Mouse (Mus musculus) spleen, adult 2 months (tissue): ENCODE measurements around the gene Oosp1. TPM values are rescaled to one million over a fixed set of nuclear protein-coding genes. Genes with fewer than 3 reads are reported as not detected.

Experiments
- DNase-seq, 2 experiments: peaks; one replicate each; pipeline versions ENCODE4 v3.0.0 to v3.0.0-alpha.2; 2012 to 2021; ENCODE audit warnings: low spot score in 2 of 2, low read depth in 1 of 2
- H3K27ac ChIP-seq: fragments of 200-500 bp; 2 replicates; pipeline ENCODE4 v1.5.1; 2012; ENCODE audit warnings: low read length, inconsistent platforms; ENCODE audit not compliant: insufficient read depth
- H3K27me3 ChIP-seq: fragments of 200-500 bp; 2 replicates; pipeline ENCODE4 v1.6.1; 2012; ENCODE audit warnings: mild to moderate bottlenecking, moderate library complexity, low read length, inconsistent platforms; ENCODE audit not compliant: control insufficient read depth, insufficient read depth
- H3K36me3 ChIP-seq: fragments of 200-500 bp; 2 replicates; pipeline ENCODE4 v1.6.1; 2012; ENCODE audit warnings: mild to moderate bottlenecking, low read length, inconsistent platforms; ENCODE audit not compliant: control insufficient read depth, insufficient read depth
- H3K4me1 ChIP-seq: fragments of 200-500 bp; 2 replicates; pipeline ENCODE4 v1.6.1; 2011; ENCODE audit warnings: inconsistent platforms; ENCODE audit not compliant: control insufficient read depth, insufficient read depth, insufficient read length
- H3K4me3 ChIP-seq: fragments of 200-500 bp; 2 replicates; pipeline ENCODE4 v1.5.1; 2011; ENCODE audit warnings: mild to moderate bottlenecking, inconsistent platforms; ENCODE audit not compliant: insufficient read depth, insufficient read length; ENCODE audit errors: extremely low read depth
- CTCF ChIP-seq: fragments of 200-500 bp; IDR thresholded peaks from 2 replicates; pipeline ENCODE4 v1.5.1; 2011; ENCODE audit warnings: mild to moderate bottlenecking, inconsistent platforms; ENCODE audit not compliant: insufficient read depth, insufficient read length, insufficient replicate concordance; ENCODE audit errors: extremely low read depth
- POLR2A ChIP-seq: fragments of 200-500 bp; IDR thresholded peaks from 2 replicates; pipeline ENCODE4 v1.6.1; 2011; ENCODE audit warnings: low read depth, low read length, inconsistent platforms
- WGBS: fragments of 180-500 bp; shearing (Covaris S2); methylation state at CpG from one replicate; pipeline ENCODE4 v1.1.7; 2018; 5-methylcytosine and 5-hydroxymethylcytosine counted together
- polyA plus RNA-seq: library from polyadenylated mRNA; depleted of rRNA; stranded (reverse); fragments of >200 nt; gene quantifications from 2 replicates; pipeline ENCODE4 v1.2.3, GENCODE M21; 2012; rRNA removed

Oosp1 gene
- 2.2 and 2.5 TPM in 2 replicates for polyA plus RNA-seq

- WGBS, result 11% methylated on average over 5 of the region's 5 CpGs
- Histone ChIP-seq H3K36me3 (no peaks in the 10 kb centered on the region), H3K4me3 (no peak within 1 kb of the TSS), H3K27me3 (no peaks in the 10 kb centered on the region), H3K27ac (no peak within 1 kb of the TSS; the same call in 1 of the 2 replicates), H3K4me1 (no peaks in the 10 kb centered on the region)
- DNase-seq, result peak in 1 of 2 experiments; percentile 27
- TF ChIP-seq POLR2A, result no peak
- TF ChIP-seq CTCF, result no peak
Measured at GRCm38 (mm10) chr19:11690839-11691238, at the start of gene Oosp1. Gene Oosp1 (minus strand): TSS chr19:11691150.

DNA sequence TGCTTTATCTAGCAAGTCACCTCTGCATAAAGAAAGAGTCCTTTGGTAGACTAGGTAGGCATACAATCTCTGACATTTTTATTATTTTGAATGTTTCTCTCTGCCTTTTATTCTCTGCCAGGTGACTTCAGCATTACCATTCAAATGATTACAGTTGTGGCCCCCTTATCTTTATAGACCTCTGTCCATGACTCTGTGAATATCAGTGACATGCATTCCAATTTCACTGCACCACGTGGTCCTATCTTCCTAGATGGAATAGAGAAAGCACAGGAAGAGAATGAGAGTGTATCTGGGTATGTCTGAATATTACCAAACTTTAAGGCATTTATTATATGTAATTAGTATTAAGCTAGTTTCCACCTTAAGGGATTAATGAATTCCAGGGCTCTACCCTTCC lies 45.5 kb upstream of the Oosp1 start:
- no peaks in the 10 kb centered on the region for H3K4me1 ChIP-seq
- no peak overlapping the region for H3K27ac ChIP-seq
- H3K27me3 ChIP-seq, result no peaks in the 10 kb centered on the region
- H3K36me3 ChIP-seq, result no peaks in the 10 kb centered on the region
- H3K4me3 ChIP-seq, result no peak overlapping the region; the same call in 1 of the 2 replicates
- 67% methylated on average over 1 of the region's 1 CpGs for WGBS
- TF ChIP-seq POLR2A, result no peak
- TF ChIP-seq CTCF, result no peak
- DNase-seq, result no peak

- Histone ChIP-seq H3K4me3 (no peak overlapping the region), H3K4me1 (no peaks in the 10 kb centered on the region), H3K36me3 (no peaks in the 10 kb centered on the region), H3K27me3 (no peaks in the 10 kb centered on the region), H3K27ac (no peak overlapping the region)
- WGBS, result 73% methylated on average over 1 of the region's 1 CpGs
- TF ChIP-seq CTCF (no peak), POLR2A (no peak)
- no peak for DNase-seq
Measured at GRCm38 (mm10) chr19:11730278-11730677, 39.3 kb upstream of the Oosp1 start.

- Histone ChIP-seq H3K27me3 (no peaks in the 10 kb centered on the region), H3K36me3 (no peaks in the 10 kb centered on the region), H3K4me3 (no peak overlapping the region), H3K27ac (no peak overlapping the region), H3K4me1 (no peaks in the 10 kb centered on the region)
- TF ChIP-seq CTCF, result no peak
- TF ChIP-seq POLR2A, result no peak
- no peak for DNase-seq
- WGBS, result 86% methylated on average over 5 of the region's 5 CpGs
Measured at GRCm38 (mm10) chr19:11727304-11727703, 36.4 kb upstream of the Oosp1 start.

- 81% methylated on average over 2 of the region's 2 CpGs for WGBS
- Histone ChIP-seq H3K36me3 (no peaks in the 10 kb centered on the region), H3K27me3 (no peaks in the 10 kb centered on the region), H3K4me3 (no peak overlapping the region), H3K27ac (no peak overlapping the region), H3K4me1 (no peaks in the 10 kb centered on the region)
- DNase-seq, result no peak
- TF ChIP-seq CTCF, result no peak
- TF ChIP-seq POLR2A, result no peak
Measured at GRCm38 (mm10) chr19:11725915-11726314, 35.0 kb upstream of the Oosp1 start.

DNA sequence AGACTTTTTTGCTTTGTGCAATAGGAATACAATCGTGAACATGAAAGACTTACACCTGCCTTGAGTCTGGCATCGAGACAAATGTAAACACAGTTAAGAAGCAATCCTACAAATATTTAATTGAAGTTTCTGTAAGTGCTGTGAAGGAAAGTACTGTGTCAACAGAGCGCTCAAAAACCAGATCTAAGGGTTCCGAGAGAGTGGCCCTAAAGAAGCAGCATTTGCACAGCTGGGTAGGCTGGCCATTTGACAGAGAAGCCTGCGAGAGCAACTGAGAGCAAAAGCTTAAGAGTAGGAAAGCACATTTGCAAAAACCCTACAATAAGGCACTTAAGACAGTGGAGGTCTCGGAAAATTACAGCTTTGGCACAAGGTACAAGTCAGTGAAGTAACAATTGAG lies 33.3 kb upstream of the Oosp1 start:
- WGBS, result 89% methylated on average over 6 of the region's 6 CpGs
- Histone ChIP-seq H3K4me1 (no peaks in the 10 kb centered on the region), H3K27ac (no peak overlapping the region), H3K36me3 (no peaks in the 10 kb centered on the region), H3K27me3 (no peaks in the 10 kb centered on the region), H3K4me3 (no peak overlapping the region)
- TF ChIP-seq CTCF (no peak), POLR2A (no peak)
- DNase-seq, result no peak

- no peaks in the 10 kb centered on the region for H3K4me1 ChIP-seq
- H3K36me3 ChIP-seq, result no peaks in the 10 kb centered on the region
- WGBS, result 90% methylated on average over 2 of the region's 2 CpGs
- no peak overlapping the region for H3K27ac ChIP-seq
- H3K4me3 ChIP-seq, result no peak overlapping the region
- no peak for DNase-seq
- no peaks in the 10 kb centered on the region for H3K27me3 ChIP-seq
- TF ChIP-seq POLR2A (no peak), CTCF (no peak)
Measured at GRCm38 (mm10) chr19:11723870-11724269, 32.9 kb upstream of the Oosp1 start.
